Mouse (Mus musculus) heart, postnatal 0 days (tissue): ENCODE measurements around the gene Umad1. TPM values are rescaled to one million over a fixed set of nuclear protein-coding genes. Genes with fewer than 3 reads are reported as not detected.

ENCODE experiments used
- ATAC-seq: fragments of 200-750 bp; cut with Nextera tagmentation; 2 replicates; pipeline ENCODE4 v1.8.0; 2017; ENCODE audit warnings: low read depth, moderate number of reproducible peaks, moderate library complexity; ENCODE audit not compliant: insufficient read depth
- DNase-seq: peaks from one replicate; pipeline ENCODE4 v3.0.0-alpha.2; 2016; ENCODE audit warnings: low spot score
- H3K27ac ChIP-seq: fragments of 300-500 bp; sonication (generic); 2 replicates; pipeline ENCODE4 v1.5.1; 2014; ENCODE audit warnings: low read depth, mild to moderate bottlenecking
- H3K27me3 ChIP-seq: fragments of 300-500 bp; sonication (generic); 2 replicates; pipeline ENCODE4 v1.6.1; 2014; ENCODE audit warnings: low read length, mixed read lengths; ENCODE audit not compliant: control insufficient read depth, insufficient read depth
- H3K36me3 ChIP-seq: fragments of 300-500 bp; sonication (generic); replicated peaks from 2 replicates; pipeline ENCODE4 v1.6.1; 2014; ENCODE audit warnings: low read length, mixed read lengths; ENCODE audit not compliant: control insufficient read depth, insufficient read depth
- H3K4me1 ChIP-seq: fragments of 300-500 bp; sonication (generic); 2 replicates; pipeline ENCODE4 v1.6.1; 2014; ENCODE audit warnings: antibody characterized with exemption; ENCODE audit not compliant: control insufficient read depth, insufficient read depth
- H3K4me2 ChIP-seq: fragments of 300-500 bp; sonication (generic); 2 replicates; pipeline ENCODE4 v1.6.1; 2014; ENCODE audit warnings: low read depth, mild to moderate bottlenecking, low read length, moderate library complexity
- H3K4me3 ChIP-seq: fragments of 300-500 bp; sonication (generic); 2 replicates; pipeline ENCODE4 v1.5.1; 2014; ENCODE audit warnings: low read depth, low read length
- H3K9ac ChIP-seq: fragments of 300-500 bp; sonication (generic); replicated peaks from 2 replicates; pipeline ENCODE4 v1.6.1; 2014; ENCODE audit warnings: low read depth, low read length, mixed read lengths
- H3K9me3 ChIP-seq: fragments of 300-500 bp; sonication (generic); replicated peaks from 2 replicates; pipeline ENCODE4 v1.6.1; 2016; ENCODE audit warnings: low read length; ENCODE audit not compliant: control insufficient read depth
- CTCF ChIP-seq: IDR thresholded peaks from 2 replicates; pipeline ENCODE4 v1.5.1; 2016; ENCODE audit warnings: antibody characterized with exemption, control low read depth, low read depth
- EP300 ChIP-seq: IDR thresholded peaks from 2 replicates; pipeline ENCODE4 v1.6.1; 2016; ENCODE audit warnings: antibody characterized with exemption, low read depth
- WGBS: fragments of 180-500 bp; shearing (Covaris S2); extraction: QIAGEN DNeasy Blood & Tissue Kit; methylation state at CpG from one replicate; pipeline ENCODE4 v1.1.7; 2014; 5-methylcytosine and 5-hydroxymethylcytosine counted together
- polyA plus RNA-seq: library from polyadenylated mRNA; unstranded; fragments of >200 nt; fragmentation: Nextera tagmentation; extraction: Ambion mirVana; gene quantifications from 2 replicates; pipeline ENCODE4 v1.2.1, GENCODE M21; 2015
- total RNA-seq: library from RNA; depleted of rRNA; stranded (reverse); fragments of >200 nt; gene quantifications from 2 replicates; pipeline ENCODE4 v1.2.3, GENCODE M21; 2014; ENCODE audit warnings: low replicate concordance

Umad1 gene
- total and polyA plus RNA-seq, 2 experiments from 2014 or later, result 7.8 to 18.2 TPM

GRCm38 (mm10) chr6:8416802-8417569 is 157.9 kb downstream of the Umad1 start:
- Histone ChIP-seq H3K9ac (no peak overlapping the region), H3K36me3 (no peaks in the 10 kb centered on the region), H3K4me3 (no peak overlapping the region), H3K4me2 (no peak overlapping the region), H3K27me3 (no peaks in the 10 kb centered on the region), H3K9me3 (no peaks in the 10 kb centered on the region), H3K27ac (no peak overlapping the region), H3K4me1 (peaks cover 13% of the 10 kb centered on the region)
- WGBS, result 81% methylated on average over 8 of the region's 8 CpGs
- ATAC-seq (no peak), DNase-seq (no peak)
- TF ChIP-seq EP300 (no peak), CTCF (no peak)

GRCm38 (mm10) chr6:8419485-8420186 is 160.5 kb downstream of the Umad1 start:
- no peak overlapping the region for H3K4me3 ChIP-seq
- H3K27ac ChIP-seq, result no peak overlapping the region
- no peak overlapping the region for H3K4me2 ChIP-seq
- no peaks in the 10 kb centered on the region for H3K36me3 ChIP-seq
- H3K27me3 ChIP-seq, result no peaks in the 10 kb centered on the region
- DNase-seq (no peak), ATAC-seq (no peak)
- H3K9ac ChIP-seq, result no peak overlapping the region
- H3K4me1 ChIP-seq, result peaks cover 17% of the 10 kb centered on the region
- no peak for TF ChIP-seq CTCF
- no peak for TF ChIP-seq EP300
- WGBS, result 53% methylated on average over 4 of the region's 4 CpGs
- H3K9me3 ChIP-seq, result no peaks in the 10 kb centered on the region

DNA sequence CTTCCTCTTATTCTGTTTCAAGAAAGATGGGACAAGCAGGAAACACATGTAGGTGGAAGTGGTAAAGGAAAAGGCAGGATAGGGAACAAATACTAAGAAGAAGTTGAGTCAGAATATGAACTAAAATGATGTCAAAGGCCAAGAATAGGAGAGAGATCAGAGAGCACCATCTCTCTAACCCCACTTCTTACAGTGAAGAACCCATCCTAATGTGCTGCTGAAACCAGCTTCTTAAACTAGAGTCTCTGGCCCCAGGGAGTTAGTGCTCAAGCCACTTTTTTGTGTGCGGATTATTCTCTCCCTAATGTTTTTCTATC is 161.1 kb downstream of the Umad1 start:
- no peaks in the 10 kb centered on the region for H3K27me3 ChIP-seq
- no peak for DNase-seq
- no peak for ATAC-seq
- H3K4me1 ChIP-seq, result peaks cover 17% of the 10 kb centered on the region
- no peak overlapping the region for H3K4me3 ChIP-seq
- H3K36me3 ChIP-seq, result no peaks in the 10 kb centered on the region
- H3K9ac ChIP-seq, result no peak overlapping the region
- TF ChIP-seq EP300 (no peak), CTCF (no peak)
- H3K4me2 ChIP-seq, result no peak overlapping the region
- WGBS, result 88% methylated on average over 1 of the region's 1 CpGs
- no peak overlapping the region for H3K27ac ChIP-seq
- H3K9me3 ChIP-seq, result no peaks in the 10 kb centered on the region

DNA sequence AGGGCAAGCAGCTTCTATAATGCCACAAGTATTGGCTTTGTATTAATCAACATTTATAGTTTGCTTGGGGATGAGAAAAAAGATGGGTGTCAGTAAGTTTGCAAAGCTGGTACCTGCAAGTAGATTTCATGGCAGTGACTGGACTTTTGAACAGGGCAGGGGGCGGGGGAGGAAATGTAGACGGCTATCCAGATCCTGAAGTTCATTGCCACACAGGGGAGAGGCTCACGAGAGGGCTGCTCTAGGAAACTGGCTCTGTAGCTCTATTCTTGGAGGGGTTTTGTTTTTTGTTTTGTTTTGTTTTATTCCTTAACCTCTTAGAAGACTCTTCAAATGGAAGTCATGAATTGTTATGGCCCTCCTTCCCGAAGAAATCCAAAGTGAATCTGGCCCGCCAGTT is 162.3 kb downstream of the Umad1 start:
- H3K9me3 ChIP-seq, result no peaks in the 10 kb centered on the region
- no peak overlapping the region for H3K4me3 ChIP-seq
- no peak for ATAC-seq
- H3K9ac ChIP-seq, result no peak overlapping the region
- peaks cover 17% of the 10 kb centered on the region for H3K4me1 ChIP-seq
- no peak overlapping the region for H3K4me2 ChIP-seq
- WGBS, result 71% methylated on average over 5 of the region's 5 CpGs
- no peak for DNase-seq
- H3K27ac ChIP-seq, result no peak overlapping the region
- no peaks in the 10 kb centered on the region for H3K36me3 ChIP-seq
- no peaks in the 10 kb centered on the region for H3K27me3 ChIP-seq
- TF ChIP-seq EP300 (no peak), CTCF (no peak)

- Histone ChIP-seq H3K4me1 (peaks cover 17% of the 10 kb centered on the region), H3K9me3 (no peaks in the 10 kb centered on the region), H3K4me3 (no peak overlapping the region), H3K4me2 (no peak overlapping the region), H3K36me3 (no peaks in the 10 kb centered on the region), H3K27ac (no peak overlapping the region), H3K9ac (no peak overlapping the region), H3K27me3 (no peaks in the 10 kb centered on the region)
- ATAC-seq (no peak), DNase-seq (no peak)
- WGBS, result 78% methylated on average over 10 of the region's 10 CpGs
- TF ChIP-seq EP300 (no peak), CTCF (no peak)
Measured at GRCm38 (mm10) chr6:8421959-8422581, 163.0 kb downstream of the Umad1 start.
